Mouse (Mus musculus) spleen, postnatal 10 days (tissue): ENCODE measurements around the gene Jmjd4.

Experiments
- DNase-seq, 2 experiments: peaks; one replicate each; pipeline ENCODE4 v3.0.0; 2021 to 2022; ENCODE audit warnings: low spot score in 2 of 2

The Jmjd4 gene

GRCm38 (mm10) chr11:59471413-59472325, 21.8 kb downstream of the Jmjd4 start:
- DNase-seq, result peak in 1 of 2 experiments; percentile 18

DNA sequence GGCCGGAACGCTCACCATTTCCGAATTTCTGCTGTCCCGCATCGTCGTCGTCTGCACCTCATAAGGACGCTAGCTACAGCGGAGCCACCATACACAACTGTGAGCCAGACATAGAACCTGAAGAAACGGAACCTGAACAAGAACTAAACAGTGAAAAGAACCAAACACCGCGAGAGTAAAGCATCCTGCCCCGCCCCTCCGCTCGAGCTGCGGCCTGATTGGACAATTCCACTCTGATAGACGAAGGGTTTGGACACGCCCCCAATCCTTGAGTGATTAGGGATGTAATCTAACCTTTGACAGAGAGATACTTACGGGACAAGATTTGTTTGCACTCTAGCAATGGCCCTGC, 22.5 kb downstream of the Jmjd4 start, which contains the start of gene Zfp867:
TSS of gene Zfp867 (minus strand) at position 149 of the 352 bp plus-strand sequence.
- peak; percentile 60 to 88 for DNase-seq

- no peak for DNase-seq
Measured at GRCm38 (mm10) chr11:59477240-59477639, 27.4 kb downstream of the Jmjd4 start.

- peak in 1 of 2 experiments; percentile 50 for DNase-seq
Measured at GRCm38 (mm10) chr11:59483212-59483611, 33.4 kb downstream of the Jmjd4 start.

- no peak for DNase-seq
Measured at GRCm38 (mm10) chr11:59485641-59486040, 35.8 kb downstream of the Jmjd4 start.

DNA sequence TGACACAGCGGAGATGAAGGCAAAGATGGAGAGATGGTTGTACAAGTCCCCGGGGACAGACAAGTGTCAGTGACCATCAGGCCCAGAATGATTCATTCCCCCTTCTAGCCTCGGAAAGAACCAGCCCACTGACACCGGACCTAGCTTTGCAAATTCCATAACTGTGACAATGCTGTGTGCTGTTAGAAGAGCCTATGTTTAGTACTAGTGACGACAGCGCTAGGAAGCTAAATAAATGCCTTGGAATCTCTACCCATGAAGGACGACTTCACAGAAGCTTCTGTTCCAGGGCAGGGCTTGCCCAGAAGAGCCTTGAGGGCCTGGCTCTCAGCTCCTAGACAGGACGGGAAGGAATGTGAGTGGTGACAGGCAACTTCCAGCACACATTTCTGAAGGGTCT, 36.4 kb downstream of the Jmjd4 start:
- no peak for DNase-seq

- DNase-seq, result no peak
Measured at GRCm38 (mm10) chr11:59496672-59497310, 46.9 kb downstream of the Jmjd4 start.

DNA sequence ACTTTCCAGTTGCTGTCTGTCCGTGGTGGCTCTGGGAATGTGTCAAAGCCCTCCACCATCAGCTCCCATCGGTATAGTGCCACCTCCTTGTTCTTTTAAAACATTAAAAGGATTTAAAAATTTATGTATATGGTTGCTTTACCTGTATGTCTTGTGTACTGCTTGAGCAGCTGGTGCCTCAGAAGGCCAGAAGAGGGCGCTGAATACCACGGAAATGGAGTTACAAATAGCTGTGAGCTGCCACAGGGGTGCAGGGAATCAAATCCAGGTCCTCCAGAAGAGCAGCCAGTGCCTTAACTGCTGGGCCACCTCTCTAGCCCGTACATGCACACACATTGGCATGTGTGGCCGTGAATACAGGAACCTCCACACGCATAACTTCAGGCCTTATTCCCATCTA, 47.9 kb downstream of the Jmjd4 start:
- no peak for DNase-seq

DNA sequence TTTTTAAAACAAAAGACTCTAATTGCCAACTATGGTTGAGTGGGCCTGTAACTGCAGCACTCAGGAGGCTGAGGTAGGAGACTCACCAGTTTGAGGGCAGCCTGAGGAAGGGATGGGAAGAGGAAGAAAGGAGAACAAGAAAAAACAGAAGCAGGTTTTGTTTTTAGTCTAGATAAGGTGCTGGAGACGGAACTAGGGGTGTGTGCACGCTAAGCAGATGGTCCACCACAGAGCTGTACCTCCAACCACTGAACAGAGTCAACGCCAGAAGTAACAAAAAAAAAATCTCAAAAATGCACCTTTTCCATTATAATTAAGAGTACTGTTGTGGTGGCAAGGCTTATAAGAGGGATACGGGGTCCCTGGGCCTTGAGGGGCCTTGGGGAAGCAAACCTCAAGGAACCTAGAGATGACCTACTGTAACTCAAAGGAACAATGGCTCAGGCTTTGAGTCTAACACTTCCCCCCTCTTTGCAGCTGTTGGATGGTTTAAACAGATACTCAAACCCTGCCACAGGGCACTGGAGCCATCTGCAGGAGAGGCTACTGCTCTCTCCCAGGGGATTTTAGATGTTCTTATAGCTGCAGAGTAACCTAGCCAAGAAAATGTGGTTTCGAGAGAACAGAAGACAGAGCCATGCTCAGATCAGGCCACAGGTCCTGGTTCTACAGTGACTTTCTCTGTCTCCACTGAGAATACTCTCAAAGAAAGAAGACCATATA, 52.3 kb downstream of the Jmjd4 start:
- no peak for DNase-seq

DNA sequence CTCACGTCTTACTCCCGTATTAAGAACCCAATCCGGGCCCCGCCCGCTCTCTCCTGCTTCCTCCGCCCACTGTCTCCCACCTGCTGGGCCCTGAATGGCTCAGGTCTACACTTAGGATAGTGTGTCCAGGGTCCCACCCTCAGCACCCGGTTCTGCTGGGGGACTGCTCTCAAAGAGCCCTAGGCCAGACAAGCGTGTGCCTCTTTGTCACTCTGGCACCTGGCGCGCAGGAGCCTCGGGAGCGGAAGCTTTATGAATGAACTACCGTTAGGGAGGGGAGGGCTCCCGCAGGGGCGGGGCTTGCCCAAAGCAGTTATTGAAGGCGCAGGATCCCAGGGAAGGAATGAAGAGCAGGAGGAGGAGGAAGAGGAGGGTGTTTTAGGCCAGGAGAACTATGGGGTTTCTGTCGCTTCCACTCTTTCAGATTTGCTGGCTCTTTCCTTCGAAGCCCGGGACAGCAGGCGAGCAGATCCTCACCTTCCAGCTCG, 55.5 kb downstream of the Jmjd4 start:
- DNase-seq, result peak; percentile 43 to 68

GRCm38 (mm10) chr11:59505839-59506712, 56.2 kb downstream of the Jmjd4 start:
- peak; percentile 43 to 68 for DNase-seq

DNA sequence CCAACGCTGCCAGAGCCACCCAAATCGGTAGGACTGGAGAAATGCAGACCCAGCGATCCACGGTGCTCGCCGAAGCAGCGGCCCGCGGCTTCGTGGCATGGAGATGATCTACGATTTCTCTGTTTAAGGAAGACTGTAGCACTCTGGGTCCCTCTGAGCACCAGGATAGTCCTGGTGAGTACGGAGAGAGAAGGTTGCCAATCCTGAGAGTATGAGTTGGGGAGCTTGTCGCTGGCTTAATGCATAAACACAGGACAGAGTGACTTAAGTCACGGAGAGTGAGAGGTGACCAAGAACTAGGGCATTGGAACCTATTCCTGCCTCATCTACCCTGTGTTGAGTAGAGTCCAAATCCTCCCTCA, 56.8 kb downstream of the Jmjd4 start:
- no peak for DNase-seq
